Mouse (Mus musculus) adrenal gland, postnatal 10 days (tissue): ENCODE data around the gene Ttc28. TPM values are rescaled to one million over a fixed set of nuclear protein-coding genes. Genes with fewer than 3 reads are reported as not detected.
A peak's percentile ranks its signal among the peaks of the same experiment; 100 is the strongest.

ENCODE experiments used
- DNase-seq: peaks from one replicate; pipeline ENCODE4 v3.0.0; 2021; ENCODE audit warnings: mixed read lengths
- total RNA-seq, 2 experiments: library from RNA; stranded (reverse); gene quantifications; 2 replicates each; pipeline ENCODE4 v1.2.3; 2021

Ttc28 gene
- total RNA-seq, 2 experiments from 2014 or later, result 25.0 to 29.1 TPM

DNA sequence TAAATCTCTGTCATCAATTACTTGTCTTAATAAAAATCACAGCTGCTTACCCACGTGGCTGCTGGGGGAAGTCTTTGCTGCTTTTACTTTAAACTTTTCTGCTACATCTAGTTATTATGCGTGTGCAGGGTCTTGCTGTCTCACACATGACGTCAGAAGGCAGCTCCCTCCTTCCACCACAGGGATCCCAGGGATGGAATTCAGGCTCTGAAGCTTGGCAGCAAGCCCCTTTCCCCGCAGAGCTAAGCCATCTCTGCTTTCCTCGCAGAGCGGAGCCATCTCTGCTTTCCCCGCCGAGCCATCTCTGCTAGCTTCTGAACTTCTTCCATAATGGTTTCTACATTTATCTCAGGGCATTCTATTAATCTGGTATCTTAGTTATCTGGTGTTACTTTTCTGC lies 128.3 kb downstream of the Ttc28 start:
- DNase-seq, result no peak

DNA sequence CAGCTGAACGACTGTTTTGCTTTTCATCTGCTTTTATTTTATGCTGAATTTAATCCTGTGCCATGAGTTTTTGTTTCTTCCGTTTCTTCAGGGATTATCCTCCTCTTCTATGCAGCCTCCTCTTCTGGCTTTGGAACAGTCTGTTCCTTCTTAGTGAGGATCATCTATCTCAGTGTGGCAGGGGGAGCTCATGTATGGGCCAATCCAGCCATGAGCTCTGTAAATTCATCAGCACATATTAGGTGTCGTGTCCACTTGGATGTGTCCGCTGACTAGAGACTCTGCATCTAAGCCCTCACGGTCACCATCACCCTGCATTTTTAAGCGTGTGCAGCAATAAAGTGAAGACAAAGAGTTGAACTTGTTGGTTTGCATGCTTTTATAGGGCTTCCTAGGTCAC lies 128.8 kb downstream of the Ttc28 start:
- DNase-seq, result no peak

DNA sequence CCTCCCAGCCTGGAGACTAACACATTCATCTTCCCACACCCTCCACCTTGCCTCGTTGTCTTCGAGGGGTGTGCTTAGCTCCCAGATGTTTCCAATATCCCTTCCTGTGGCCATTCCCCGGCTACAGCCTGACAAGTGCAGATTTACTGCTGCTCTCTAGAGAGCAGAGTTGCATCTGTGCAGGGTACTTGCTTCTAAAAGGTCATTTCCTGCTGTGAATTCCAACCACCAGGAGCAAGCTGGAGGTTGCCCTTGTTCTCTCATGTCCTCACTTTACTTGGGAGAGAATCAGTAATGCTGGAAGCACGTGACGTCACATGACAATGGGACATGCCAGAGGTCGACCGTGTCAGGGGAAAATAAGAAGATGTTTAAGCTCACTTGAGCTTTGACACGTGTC lies 131.7 kb downstream of the Ttc28 start:
- DNase-seq, result peak; percentile 34

DNA sequence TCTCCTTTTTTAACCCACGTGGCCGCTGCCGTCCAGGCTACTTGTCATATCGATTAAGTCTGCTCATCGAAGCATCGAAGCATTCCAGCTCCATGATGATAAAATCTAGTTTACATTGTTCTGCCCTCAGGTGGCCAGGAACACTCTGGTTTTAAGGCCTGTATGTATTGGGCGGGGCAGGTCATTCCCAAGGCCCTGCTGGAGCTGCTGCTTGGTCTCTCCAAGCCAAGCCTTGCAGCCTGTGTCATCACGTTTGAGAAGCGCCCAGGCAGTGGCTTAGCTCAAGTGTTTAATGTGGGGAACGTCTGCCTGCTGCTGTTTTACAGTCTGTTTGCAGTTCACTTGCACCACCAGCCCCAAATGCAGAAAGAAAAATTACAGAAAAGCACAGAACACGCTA lies 132.5 kb downstream of the Ttc28 start:
- no peak for DNase-seq

DNA sequence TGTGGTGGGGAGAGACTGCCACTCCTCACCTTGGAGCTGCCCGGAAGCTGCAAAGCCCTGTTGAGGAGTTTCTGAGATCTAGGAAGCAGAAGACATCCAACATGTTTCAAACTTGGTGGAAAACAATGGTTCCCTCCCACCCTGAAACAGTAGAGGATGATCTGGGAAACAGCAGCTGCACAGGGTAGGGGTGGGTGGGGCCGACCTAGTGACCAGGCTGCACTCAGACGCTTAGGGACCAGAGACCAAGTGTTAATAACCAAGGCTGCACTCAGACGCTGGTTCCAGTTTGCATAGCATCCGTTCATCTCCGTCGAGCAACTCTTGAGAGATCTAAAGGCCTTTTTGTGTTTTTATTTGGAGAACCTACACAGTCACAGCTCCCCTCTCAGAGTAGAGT lies 133.0 kb downstream of the Ttc28 start:
- DNase-seq, result no peak

DNA sequence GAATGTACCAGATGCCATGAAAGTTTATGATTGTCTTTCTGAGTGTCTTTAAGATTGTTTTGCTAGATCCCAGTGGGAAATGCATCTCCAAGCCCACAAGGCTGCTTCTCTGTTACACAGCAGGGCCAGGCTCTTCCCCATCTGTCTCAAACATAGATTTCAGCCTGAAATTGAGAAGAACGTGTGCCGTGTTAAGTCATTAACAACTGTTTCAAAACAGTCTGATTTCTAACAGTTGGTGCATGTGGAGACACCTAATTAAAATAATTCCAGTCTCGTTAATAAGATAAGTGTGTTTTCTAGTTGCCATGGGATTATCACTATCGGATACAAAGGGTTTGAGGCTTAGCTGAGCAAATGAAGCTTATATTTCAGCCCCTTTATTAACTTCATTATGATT lies 135.4 kb downstream of the Ttc28 start:
- no peak for DNase-seq

DNA sequence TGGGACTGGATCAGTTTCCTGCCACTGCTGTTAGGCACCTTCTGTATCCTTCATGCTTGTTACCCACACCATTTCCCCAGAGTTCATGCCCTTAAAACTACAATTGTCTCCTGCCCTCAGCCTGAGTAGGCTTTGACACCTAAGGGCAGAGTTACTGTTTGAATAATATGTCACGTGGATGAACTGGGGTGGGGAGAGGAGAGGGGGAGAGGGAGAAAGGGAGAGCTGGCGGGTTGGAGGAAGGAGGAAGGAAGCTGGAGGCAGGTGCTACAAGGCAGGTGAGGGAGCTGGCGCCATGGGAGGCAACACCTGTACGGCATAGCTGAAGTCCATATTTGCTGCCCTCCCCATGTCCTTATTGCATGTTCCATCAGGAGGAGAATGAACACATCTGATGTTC lies 137.7 kb downstream of the Ttc28 start:
- DNase-seq, result no peak

DNA sequence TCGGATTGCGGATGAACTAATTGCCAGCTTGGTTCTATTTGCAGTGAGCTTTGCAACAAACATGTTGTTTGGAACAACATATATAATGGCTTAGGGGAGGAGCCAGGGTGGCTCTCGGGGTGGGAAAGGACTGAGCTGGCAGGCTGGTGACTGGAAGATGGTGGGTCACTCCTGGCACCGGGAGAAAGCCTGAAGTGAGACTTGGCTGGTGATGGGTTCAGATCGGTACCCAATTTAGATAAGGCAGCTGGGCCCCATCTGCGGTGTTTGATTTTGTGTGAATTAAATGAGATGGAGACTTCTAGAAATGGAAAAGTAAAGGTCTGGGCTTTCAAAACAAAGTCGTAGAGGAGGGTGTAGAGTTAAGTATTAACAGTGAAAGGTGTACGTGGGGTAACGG lies 142.7 kb downstream of the Ttc28 start:
- no peak for DNase-seq

DNA sequence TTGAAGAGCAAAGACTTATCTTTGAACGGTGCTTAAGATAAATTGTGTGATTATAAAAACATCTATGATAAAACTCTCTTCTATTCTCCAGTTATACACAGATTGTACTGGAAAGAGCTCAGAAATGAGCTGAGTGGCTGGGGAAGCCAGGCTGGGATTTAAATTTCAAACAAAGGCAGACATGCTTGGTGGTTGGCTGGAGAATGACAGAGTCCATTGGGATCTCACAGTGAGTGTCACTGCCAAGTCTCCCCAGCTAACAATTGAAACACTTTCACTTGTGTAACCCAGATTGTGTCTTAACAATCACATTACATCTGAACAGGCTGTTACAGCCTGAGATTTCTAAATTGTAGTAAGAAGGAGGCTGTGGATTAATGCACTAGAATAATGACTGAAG lies 143.3 kb downstream of the Ttc28 start:
- no peak for DNase-seq

DNA sequence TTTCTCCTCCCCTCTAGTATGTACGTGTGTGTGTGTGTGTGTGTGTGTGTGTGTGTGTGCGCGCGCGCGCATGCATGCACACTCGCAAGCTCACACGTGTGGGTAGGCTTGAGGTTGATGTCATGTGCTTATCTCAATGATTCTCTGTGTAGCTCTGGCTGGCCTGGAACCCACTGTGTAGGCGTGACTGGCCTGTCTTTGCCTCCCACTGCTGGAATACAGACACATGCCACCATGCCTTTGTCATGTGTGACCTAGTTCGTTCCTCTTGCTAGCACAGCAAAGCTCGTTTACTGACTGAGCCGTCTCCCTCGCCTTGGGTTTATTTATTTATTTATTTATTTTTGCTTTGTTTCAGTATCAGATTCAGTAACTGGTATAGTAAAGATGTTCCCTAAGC lies 145.0 kb downstream of the Ttc28 start:
- no peak for DNase-seq

DNA sequence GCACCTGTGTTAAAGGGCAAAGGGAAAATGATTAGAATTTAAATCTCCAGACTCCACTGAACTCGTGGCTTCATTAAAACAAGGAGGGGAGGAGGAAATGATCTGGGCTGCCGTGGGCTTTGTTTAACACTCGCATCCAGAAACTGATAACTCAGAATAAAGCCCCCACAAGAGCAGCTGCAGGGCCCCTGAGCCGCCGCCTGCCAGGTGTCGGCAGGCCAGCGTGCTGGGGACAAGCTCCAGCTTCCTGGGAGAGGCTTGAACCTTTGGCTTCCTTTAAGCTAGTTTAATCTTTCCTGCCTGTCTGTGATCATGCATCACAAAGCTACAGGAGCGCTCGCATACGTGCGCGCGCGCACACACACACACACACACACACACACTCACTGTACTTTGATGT lies 145.9 kb downstream of the Ttc28 start:
- DNase-seq, result no peak

DNA sequence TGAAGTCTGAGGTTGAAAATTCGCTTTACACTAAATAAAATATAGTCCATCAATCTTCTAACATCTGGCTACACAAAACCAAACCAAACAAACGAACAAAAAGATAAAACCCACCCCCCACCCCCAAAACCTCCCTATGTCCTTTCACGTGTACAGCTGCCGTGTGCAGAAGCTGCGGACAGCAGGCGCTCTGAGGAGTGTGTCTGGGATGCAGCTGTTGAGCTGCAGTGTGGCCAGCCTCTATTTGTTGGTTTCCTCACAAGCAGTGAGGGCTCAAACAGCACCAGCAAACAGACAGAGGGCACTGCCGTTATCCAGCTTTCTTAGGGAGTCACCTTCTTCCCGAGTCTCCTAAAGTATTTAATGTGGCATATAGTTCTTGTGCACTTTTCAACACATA lies 146.6 kb downstream of the Ttc28 start:
- no peak for DNase-seq

DNA sequence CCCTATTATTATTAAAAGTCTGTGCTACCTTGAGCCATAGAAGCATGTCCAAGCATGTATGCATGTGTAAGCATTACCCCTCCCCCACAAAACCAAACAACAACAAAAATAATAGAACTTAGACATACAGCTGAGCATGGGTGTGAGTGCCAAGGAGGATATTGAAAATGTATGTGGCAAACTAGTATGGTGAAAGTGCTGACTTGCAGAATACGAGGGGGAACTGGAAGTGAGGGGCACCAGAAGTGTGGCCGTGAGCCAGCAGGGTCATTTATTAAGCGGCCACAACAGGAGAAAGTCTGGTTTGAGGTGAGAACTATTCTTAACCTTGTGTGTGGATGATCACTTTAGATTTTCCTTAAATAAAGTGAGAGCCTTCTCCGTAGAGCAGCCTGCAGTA lies 148.7 kb downstream of the Ttc28 start:
- DNase-seq, result no peak

DNA sequence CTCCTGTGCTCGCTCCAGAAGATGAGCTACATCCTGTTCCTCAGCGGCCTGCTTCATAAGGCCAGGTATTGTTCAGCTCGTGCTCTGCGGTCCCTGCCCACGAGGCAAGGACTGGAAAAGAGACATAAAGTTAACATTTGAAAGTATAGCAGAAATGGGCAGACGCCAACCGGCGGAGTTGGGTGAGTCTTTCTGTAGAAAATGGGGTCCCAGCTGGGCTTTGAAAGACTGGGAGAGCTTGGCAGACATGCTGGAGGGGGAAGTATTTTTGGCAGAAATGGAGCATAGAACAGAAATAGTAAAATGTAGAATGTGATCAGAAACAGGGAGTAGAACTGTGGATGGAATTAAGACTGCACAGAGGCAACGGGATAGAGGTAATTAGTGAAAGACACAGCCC lies 149.3 kb downstream of the Ttc28 start:
- DNase-seq, result no peak

DNA sequence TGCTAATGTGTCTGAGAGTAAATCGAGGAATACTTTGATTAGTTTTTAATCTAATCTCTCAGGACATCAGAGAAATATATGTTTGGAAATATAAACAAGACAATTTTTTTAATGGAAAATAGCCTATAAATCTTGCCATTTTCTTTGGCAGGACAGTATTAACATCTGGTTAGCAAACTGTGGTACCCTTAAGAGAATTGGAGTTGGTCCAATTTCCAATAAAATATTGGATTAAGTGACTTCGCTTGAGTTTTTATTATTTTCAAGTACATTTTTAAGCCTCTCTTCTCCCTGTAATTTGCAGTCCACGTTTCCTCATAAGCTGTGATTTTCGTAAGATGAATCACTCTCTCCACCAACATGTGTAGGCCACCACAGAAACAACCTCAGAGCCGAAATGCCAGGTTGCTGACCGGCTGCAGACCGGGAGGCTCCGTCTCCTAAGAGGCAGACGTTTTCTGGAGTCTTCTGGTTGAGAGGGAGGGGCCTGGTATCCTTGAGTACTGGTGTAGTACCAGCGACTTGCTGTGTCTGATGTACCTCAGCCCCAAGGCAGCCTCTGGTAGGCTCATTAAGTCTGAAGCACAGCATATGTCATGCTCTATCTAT lies 153.2 kb downstream of the Ttc28 start:
- no peak for DNase-seq

DNA sequence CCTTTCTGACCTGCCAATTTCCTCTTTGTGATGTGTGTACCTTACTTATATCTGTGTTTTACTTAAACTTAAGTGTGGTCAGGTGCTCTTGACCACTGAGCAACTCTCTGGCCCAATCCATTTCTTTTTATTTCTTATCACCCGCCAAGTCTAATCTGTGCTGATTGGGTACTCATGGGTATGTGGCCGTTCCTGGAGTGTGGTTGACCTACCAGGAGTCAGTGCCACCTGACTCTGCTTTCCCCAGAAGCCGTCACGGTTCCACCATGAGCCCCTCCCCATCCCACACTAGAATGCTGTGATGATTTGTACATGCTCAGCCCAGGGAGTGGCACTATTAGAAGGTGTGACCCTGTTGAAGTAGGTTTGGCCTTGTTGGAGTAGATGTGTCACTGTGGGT lies 153.9 kb downstream of the Ttc28 start:
- no peak for DNase-seq

DNA sequence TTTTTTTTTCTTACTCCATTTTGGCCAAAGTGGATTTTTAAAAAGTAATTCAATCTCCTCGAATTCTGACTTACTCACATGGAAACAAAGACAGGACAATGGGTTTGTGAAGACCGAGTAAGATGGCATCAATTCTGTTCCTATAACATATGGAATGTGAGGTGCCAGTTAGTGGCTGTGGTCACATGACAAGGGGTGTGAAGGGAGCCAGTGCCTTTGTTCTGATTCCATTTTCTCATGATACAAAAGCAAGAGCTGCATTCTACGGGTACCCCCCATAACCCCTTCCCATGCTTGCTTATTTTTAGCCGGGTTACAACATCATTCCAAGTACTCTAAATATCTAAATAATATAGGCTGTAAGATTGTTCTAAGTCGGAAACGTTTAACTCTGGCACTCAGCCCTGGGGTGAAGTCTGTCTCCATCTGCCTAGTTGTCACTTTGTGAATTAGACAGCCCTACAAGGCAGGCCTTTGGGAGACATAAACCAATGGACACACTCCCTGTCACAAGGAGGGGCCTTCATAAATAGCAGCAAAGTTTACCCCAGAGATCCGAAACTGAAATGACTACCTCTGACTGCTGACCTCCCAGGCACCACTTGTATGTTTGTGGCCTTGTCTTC lies 157.6 kb downstream of the Ttc28 start:
- no peak for DNase-seq

DNA sequence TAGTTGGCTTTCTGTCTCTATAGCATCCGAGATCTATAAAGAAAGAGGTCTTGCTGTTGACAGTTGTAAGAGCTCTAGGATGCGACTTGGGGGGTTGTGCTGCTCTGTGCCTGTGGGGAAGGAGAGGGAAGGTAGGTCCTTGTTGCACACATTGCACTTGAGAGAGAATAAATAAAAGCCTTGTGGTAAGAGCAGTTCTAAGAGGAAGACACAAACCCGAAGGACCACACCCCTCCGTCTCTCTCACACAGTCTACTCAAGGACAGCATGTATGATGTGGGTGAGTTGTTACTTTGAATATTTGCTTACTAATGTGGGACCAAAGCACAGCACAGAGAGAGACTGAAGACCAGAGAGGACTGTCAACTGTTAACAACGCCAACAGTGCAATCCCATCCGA lies 160.2 kb downstream of the Ttc28 start:
- no peak for DNase-seq

DNA sequence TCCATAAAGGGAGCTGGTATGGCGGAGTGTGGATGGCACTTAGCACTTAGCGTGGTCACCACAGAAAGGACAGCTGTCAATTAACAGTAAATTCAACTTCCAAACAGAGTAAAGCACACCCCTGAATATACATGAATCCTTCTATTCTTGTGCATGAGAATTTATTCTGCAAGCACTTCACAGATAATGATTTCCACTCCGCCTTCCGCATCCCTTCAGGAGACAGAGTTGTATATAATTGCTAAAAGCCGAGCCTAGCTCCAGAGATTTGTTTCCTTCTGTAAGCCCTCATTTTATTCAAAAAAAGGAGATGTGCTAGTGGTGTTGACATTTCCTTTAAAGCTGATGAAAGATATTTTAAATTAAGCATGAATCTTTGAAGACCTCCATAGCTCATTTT lies 162.3 kb downstream of the Ttc28 start:
- DNase-seq, result no peak

DNA sequence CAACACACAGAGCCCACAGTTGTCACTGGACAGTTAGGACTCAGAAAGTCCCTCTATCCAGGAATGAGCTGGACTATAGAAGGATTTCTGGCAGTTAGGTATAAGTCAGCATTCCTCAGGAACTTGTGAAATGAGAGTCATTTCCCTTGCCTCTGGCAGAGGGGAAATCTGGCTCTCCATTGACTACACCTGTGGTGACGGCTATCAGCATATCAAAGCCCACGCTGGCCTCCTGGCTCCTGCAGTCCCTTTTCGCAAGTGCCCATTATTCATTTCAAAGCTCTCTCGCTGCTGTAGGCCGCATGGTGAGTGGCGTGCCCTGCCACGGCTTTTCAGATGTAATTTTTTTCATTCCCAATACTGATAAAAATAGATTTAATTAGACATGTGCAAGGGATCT lies 164.6 kb downstream of the Ttc28 start:
- no peak for DNase-seq

DNA sequence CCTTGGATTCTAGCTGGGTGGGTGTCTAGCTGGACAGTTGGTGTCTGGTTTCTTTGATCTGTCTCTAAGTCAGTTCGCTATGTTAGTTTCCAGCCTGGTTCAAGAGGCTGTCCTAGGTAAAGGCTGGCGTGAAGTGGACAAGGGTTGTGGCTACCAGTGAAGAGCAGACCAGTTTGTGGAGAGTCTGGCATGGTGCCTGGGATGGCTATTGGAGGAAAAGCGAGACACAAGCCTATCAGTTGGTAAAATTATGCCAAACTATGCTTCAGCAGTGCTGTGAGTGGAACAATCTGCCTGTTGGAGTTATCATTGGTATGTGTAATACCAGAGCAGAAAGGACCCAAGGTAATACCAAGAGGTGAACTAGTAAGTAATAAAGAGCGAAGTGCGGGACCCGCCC lies 166.8 kb downstream of the Ttc28 start:
- DNase-seq, result no peak

DNA sequence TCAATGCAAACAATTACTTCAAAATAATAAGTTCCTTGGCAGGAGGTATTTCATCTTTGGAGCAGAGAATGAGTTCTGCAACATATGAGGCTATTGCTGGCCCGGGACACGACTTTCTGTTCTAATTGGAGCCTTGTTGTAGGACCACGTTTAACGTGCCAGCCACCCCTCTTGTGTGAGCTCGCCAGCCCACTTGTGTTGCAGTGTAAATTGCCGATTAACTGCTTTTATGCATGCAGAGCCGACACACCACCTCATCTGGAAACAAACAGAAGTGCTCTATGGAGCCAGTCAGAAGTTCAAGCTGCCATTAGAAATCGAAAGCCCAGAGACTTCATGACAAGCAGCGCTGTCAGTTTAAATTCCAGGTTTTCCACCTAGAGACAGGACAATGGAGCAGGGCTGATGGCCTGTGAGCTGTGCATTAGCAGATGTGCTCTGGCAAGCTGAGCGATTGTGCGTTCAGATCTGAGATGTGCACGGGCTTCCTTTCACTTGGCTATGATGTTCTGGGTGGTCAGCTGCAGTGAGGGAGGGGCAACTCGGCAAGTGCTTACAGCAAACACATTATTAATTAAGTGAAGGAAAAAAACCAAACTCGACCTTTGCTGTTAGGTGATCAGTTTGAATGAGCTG lies 167.4 kb downstream of the Ttc28 start:
- DNase-seq, result no peak

DNA sequence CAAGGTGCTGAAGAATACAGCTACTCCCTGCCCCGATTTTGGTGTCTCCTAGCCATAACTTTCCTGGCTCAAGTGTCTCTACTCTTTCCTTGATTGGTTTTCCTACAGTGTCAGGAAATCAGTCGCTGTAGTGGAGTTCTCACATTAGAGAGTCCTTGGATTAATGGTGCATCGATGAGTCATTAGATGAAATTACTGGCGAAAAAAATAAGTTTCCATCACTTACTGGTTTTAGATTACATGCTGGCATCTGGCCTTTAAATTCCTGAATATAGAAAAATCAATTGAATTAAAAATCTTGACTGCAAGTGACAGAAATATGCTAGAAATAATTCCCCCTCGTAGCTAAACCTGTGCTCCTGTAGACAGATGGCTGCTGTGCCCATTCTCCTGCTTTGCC lies 168.4 kb downstream of the Ttc28 start:
- DNase-seq, result no peak

DNA sequence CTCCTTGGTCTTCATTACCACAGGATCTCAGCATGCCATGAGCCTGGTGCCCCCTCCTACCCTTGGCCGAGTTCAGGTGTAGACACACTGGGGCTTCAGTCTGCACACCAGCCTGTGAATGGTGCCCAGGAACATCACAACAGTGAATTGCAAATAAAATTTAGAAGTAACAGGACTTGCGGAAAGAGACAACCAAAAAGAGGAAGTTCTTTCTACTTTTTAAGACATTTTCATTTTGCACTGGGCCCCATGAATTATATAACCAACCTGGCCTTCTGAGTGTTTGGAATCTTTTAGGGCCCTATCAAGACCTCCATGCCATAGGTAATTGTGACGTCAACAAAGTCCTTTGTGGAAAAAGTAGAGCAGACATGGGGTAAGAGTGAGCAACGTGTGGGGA lies 170.0 kb downstream of the Ttc28 start:
- DNase-seq, result no peak
